Mouse (Mus musculus) hindbrain, embryonic 12.5 days (tissue): Measurements from ENCODE around the gene Irgc1. TPM values are rescaled to one million over a fixed set of nuclear protein-coding genes. Genes with fewer than 3 reads are reported as not detected.

Experiments used
- ATAC-seq: fragments of 200-750 bp; cut with Nextera tagmentation; 2 replicates; pipeline ENCODE4 v1.8.0; 2017; ENCODE audit warnings: moderate TSS enrichment; ENCODE audit not compliant: low FRiP score
- H3K27ac ChIP-seq: fragments of 300-500 bp; sonication (generic); 2 replicates; pipeline ENCODE4 v1.5.1; 2016; ENCODE audit warnings: mild to moderate bottlenecking
- H3K27me3 ChIP-seq: fragments of 300-500 bp; sonication (generic); 2 replicates; pipeline ENCODE4 v1.6.1; 2016; ENCODE audit warnings: mild to moderate bottlenecking
- H3K36me3 ChIP-seq: fragments of 300-500 bp; sonication (generic); 2 replicates; pipeline ENCODE4 v1.6.1; 2016; ENCODE audit warnings: mild to moderate bottlenecking
- H3K4me1 ChIP-seq: fragments of 300-500 bp; sonication (generic); 2 replicates; pipeline ENCODE4 v1.6.1; 2016
- H3K4me2 ChIP-seq: fragments of 300-500 bp; sonication (generic); replicated peaks from 2 replicates; pipeline ENCODE4 v1.6.1; 2016; ENCODE audit warnings: mild to moderate bottlenecking
- H3K4me3 ChIP-seq: fragments of 300-500 bp; sonication (generic); 2 replicates; pipeline ENCODE4 v1.5.1; 2016; ENCODE audit warnings: mild to moderate bottlenecking
- H3K9ac ChIP-seq: fragments of 300-500 bp; sonication (generic); 2 replicates; pipeline ENCODE4 v1.6.1; 2016; ENCODE audit warnings: mild to moderate bottlenecking, moderate library complexity
- H3K9me3 ChIP-seq: fragments of 300-500 bp; sonication (generic); replicated peaks from 2 replicates; pipeline ENCODE4 v1.6.1; 2016; ENCODE audit warnings: mild to moderate bottlenecking
- WGBS: fragments of 180-500 bp; shearing (Covaris S2); methylation state at CpG from one replicate; pipeline ENCODE4 v1.1.7; 2016; 5-methylcytosine and 5-hydroxymethylcytosine counted together
- polyA plus RNA-seq: library from polyadenylated mRNA; unstranded; fragments of >200 nt; fragmentation: Nextera tagmentation; extraction: Ambion mirVana; gene quantifications from 2 replicates; pipeline ENCODE4 v1.2.1, GENCODE M21; 2016

The Irgc1 gene
- polyA plus RNA-seq, 1 experiment from 2014 or later = not detected

GRCm38 (mm10) chr7:24480986-24481473, 28.9 kb upstream of the Irgc1 start:
- Histone ChIP-seq H3K27ac (peak overlapping the region; percentile 83), H3K4me3 (peak overlapping the region; percentile 78), H3K9me3 (no peaks in the 10 kb centered on the region), H3K4me1 (peaks cover 54% of the 10 kb centered on the region), H3K9ac (peak overlapping the region; percentile 97), H3K4me2 (peak overlapping the region; percentile 81), H3K27me3 (no peaks in the 10 kb centered on the region), H3K36me3 (no peaks in the 10 kb centered on the region)
- 13% methylated on average over 14 of the region's 14 CpGs for WGBS
- peak; percentile 33 for ATAC-seq

GRCm38 (mm10) chr7:24480121-24480941, 28.2 kb upstream of the Irgc1 start:
- Histone ChIP-seq H3K36me3 (no peaks in the 10 kb centered on the region), H3K9me3 (no peaks in the 10 kb centered on the region), H3K27ac (0 out of 2 replicates have a peak overlapping the region, but pooled peaks have one; percentile 30), H3K4me3 (peak overlapping the region; percentile 78; the same call in 1 of the 2 replicates), H3K9ac (no peak overlapping the region), H3K4me1 (peaks cover 47% of the 10 kb centered on the region), H3K4me2 (peak overlapping the region; percentile 81), H3K27me3 (peaks cover under 1% of the 10 kb centered on the region; the same call in 1 of the 2 replicates)
- no peak for ATAC-seq
- WGBS = 59% methylated on average over 18 of the region's 18 CpGs

- no peak overlapping the region for H3K27ac ChIP-seq
- no peak overlapping the region for H3K4me3 ChIP-seq
- peaks cover 44% of the 10 kb centered on the region for H3K4me1 ChIP-seq
- no peaks in the 10 kb centered on the region for H3K9me3 ChIP-seq
- peak overlapping the region; percentile 81; the same call in 1 of the 2 replicates for H3K4me2 ChIP-seq
- H3K9ac ChIP-seq = no peak overlapping the region
- ATAC-seq = no peak
- 88% methylated on average over 2 of the region's 2 CpGs for WGBS
- H3K27me3 ChIP-seq = peaks cover 4% of the 10 kb centered on the region; the same call in 1 of the 2 replicates
- no peaks in the 10 kb centered on the region for H3K36me3 ChIP-seq
Measured at GRCm38 (mm10) chr7:24479685-24480084, 27.6 kb upstream of the Irgc1 start.

DNA sequence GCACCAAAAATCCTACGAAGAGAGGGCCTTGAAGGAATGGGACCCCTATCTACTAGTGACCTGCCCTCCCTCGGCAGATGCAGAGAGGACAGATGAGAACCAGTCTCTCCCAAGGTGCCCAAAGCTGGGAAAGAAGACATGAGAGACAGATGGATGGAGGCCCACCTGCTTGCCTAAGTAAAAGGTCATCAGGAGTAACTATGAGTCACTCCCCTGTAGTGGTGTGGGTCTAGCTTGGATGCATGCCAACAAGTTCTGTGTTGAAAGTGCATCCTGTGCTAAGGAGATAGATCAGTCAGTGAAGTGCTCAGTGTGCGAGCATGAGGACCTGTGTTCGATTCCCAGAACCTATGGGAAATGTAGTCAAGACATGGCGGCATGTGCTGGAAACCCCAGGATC, 26.8 kb upstream of the Irgc1 start:
- no peak overlapping the region for H3K4me2 ChIP-seq
- no peak for ATAC-seq
- H3K4me1 ChIP-seq = peaks cover 37% of the 10 kb centered on the region
- no peak overlapping the region for H3K4me3 ChIP-seq
- peaks cover 4% of the 10 kb centered on the region; the same call in 1 of the 2 replicates for H3K27me3 ChIP-seq
- H3K9ac ChIP-seq = no peak overlapping the region
- H3K27ac ChIP-seq = no peak overlapping the region
- H3K36me3 ChIP-seq = no peaks in the 10 kb centered on the region
- H3K9me3 ChIP-seq = no peaks in the 10 kb centered on the region
- WGBS = 86% methylated on average over 5 of the region's 5 CpGs

GRCm38 (mm10) chr7:24476856-24477255, 24.8 kb upstream of the Irgc1 start:
- no peak overlapping the region for H3K4me3 ChIP-seq
- H3K27me3 ChIP-seq = peaks cover 4% of the 10 kb centered on the region; the same call in 1 of the 2 replicates
- no peak overlapping the region for H3K4me2 ChIP-seq
- no peak overlapping the region for H3K27ac ChIP-seq
- no peak for ATAC-seq
- no peaks in the 10 kb centered on the region for H3K36me3 ChIP-seq
- H3K4me1 ChIP-seq = peaks cover 25% of the 10 kb centered on the region
- WGBS = 82% methylated on average over 7 of the region's 7 CpGs
- H3K9me3 ChIP-seq = no peaks in the 10 kb centered on the region
- H3K9ac ChIP-seq = no peak overlapping the region

GRCm38 (mm10) chr7:24476338-24476737, 24.2 kb upstream of the Irgc1 start:
- no peak overlapping the region for H3K9ac ChIP-seq
- no peaks in the 10 kb centered on the region for H3K9me3 ChIP-seq
- H3K36me3 ChIP-seq = no peaks in the 10 kb centered on the region

GRCm38 (mm10) chr7:24474811-24475506, 22.9 kb upstream of the Irgc1 start:
- Histone ChIP-seq H3K4me1 (peaks cover 10% of the 10 kb centered on the region; the same call in 1 of the 2 replicates), H3K9ac (no peak overlapping the region), H3K4me3 (no peak overlapping the region), H3K27me3 (peaks cover 4% of the 10 kb centered on the region; the same call in 1 of the 2 replicates), H3K9me3 (no peaks in the 10 kb centered on the region), H3K4me2 (no peak overlapping the region; the same call in 1 of the 2 replicates), H3K36me3 (no peaks in the 10 kb centered on the region), H3K27ac (no peak overlapping the region)
- no peak for ATAC-seq
- WGBS = 34% methylated on average over 21 of the region's 21 CpGs

More at GRCm38 (mm10) chr7:24476338-24476737, 24.2 kb upstream of the Irgc1 start:
- H3K4me2 ChIP-seq = no peak overlapping the region
- 76% methylated on average over 8 of the region's 8 CpGs for WGBS
- no peak overlapping the region for H3K27ac ChIP-seq
- no peak overlapping the region for H3K4me3 ChIP-seq
- no peak for ATAC-seq
- H3K4me1 ChIP-seq = peaks cover 23% of the 10 kb centered on the region
- peaks cover 4% of the 10 kb centered on the region; the same call in 1 of the 2 replicates for H3K27me3 ChIP-seq

DNA sequence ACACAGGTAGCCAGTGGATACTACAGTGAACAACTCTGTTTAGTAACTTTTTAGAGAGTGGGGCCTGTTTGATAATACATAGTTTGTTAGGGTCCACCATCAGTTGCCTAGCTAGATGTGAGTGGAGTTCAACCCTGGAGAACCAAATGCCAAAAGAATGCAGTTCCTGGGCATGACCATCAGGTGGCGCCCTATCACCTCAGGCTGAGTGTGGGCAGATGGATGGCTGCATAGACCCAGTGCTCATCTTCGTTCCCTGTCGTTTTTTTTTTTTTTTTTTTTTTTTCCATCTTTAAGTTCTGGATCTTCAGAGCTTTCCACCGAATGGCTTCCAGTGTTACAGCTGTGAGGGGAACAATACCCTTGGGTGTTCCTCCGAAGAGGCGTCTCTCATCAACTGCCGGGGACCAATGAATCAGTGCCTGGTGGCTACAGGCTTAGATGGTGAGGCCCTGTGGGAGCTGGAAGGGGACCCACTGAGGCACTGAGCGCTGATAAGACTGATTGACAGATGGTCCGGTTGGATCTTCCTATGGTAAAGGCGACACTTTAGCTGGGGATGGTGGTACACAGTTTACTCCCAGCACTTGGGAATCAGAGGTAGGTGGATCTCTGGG, 21.9 kb upstream of the Irgc1 start:
- Histone ChIP-seq H3K27me3 (peaks cover 4% of the 10 kb centered on the region; the same call in 1 of the 2 replicates), H3K27ac (no peak overlapping the region), H3K9me3 (no peaks in the 10 kb centered on the region), H3K4me1 (0 out of 2 replicates have a peak, but pooled peaks cover 4% of the 10 kb centered on the region), H3K4me3 (no peak overlapping the region), H3K9ac (no peak overlapping the region), H3K4me2 (no peak overlapping the region), H3K36me3 (no peaks in the 10 kb centered on the region)
- ATAC-seq = no peak
- 39% methylated on average over 10 of the region's 10 CpGs for WGBS

DNA sequence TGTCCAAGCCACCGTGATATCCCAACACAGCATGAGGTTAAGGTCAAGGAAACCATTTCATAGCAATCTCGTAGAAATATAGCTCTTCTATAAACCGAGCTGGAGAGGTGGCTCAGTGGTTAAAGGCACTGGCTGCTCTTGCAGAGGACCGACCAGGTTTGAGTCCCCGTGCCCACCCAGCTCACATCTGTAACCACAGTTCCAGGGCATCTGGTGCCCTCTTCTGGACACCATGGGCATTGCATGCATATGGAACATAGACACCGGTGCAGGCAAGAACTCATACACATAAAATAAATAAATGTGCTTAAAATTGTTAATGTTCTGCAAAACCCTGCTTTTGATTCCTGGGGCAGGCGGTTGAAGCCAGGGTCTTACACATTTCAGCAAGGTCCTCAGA, 20.8 kb upstream of the Irgc1 start:
- no peak overlapping the region for H3K27ac ChIP-seq
- no peak for ATAC-seq
- H3K9ac ChIP-seq = no peak overlapping the region
- H3K4me3 ChIP-seq = no peak overlapping the region
- peaks cover 4% of the 10 kb centered on the region; the same call in 1 of the 2 replicates for H3K27me3 ChIP-seq
- H3K4me2 ChIP-seq = no peak overlapping the region
- WGBS = 79% methylated on average over 7 of the region's 7 CpGs
- H3K9me3 ChIP-seq = no peaks in the 10 kb centered on the region
- H3K4me1 ChIP-seq = 0 out of 2 replicates have a peak, but pooled peaks cover 4% of the 10 kb centered on the region
- H3K36me3 ChIP-seq = no peaks in the 10 kb centered on the region

GRCm38 (mm10) chr7:24472442-24472841, 20.3 kb upstream of the Irgc1 start:
- Histone ChIP-seq H3K4me2 (no peak overlapping the region), H3K27me3 (peaks cover 4% of the 10 kb centered on the region; the same call in 1 of the 2 replicates), H3K36me3 (no peaks in the 10 kb centered on the region), H3K4me3 (no peak overlapping the region), H3K9me3 (no peaks in the 10 kb centered on the region), H3K9ac (no peak overlapping the region), H3K4me1 (0 out of 2 replicates have a peak, but pooled peaks cover 4% of the 10 kb centered on the region), H3K27ac (no peak overlapping the region)
- no peak for ATAC-seq
- 76% methylated on average over 6 of the region's 6 CpGs for WGBS

- 0 out of 2 replicates have a peak, but pooled peaks cover 4% of the 10 kb centered on the region for H3K4me1 ChIP-seq
- H3K4me2 ChIP-seq = no peak overlapping the region
- no peaks in the 10 kb centered on the region for H3K9me3 ChIP-seq
- ATAC-seq = no peak
- peaks cover 4% of the 10 kb centered on the region; the same call in 1 of the 2 replicates for H3K27me3 ChIP-seq
- WGBS = 96% methylated on average over 7 of the region's 7 CpGs
- H3K36me3 ChIP-seq = no peaks in the 10 kb centered on the region
- H3K27ac ChIP-seq = no peak overlapping the region
- H3K9ac ChIP-seq = no peak overlapping the region
- H3K4me3 ChIP-seq = no peak overlapping the region
Measured at GRCm38 (mm10) chr7:24470356-24470755, 18.3 kb upstream of the Irgc1 start.

GRCm38 (mm10) chr7:24469126-24469525, 17.0 kb upstream of the Irgc1 start:
- H3K4me3 ChIP-seq = no peak overlapping the region
- H3K27me3 ChIP-seq = no peaks in the 10 kb centered on the region
- no peak overlapping the region for H3K9ac ChIP-seq
- H3K9me3 ChIP-seq = no peaks in the 10 kb centered on the region
- H3K36me3 ChIP-seq = no peaks in the 10 kb centered on the region
- WGBS = 79% methylated on average over 3 of the region's 3 CpGs
- no peaks in the 10 kb centered on the region for H3K4me1 ChIP-seq
- H3K4me2 ChIP-seq = no peak overlapping the region
- no peak for ATAC-seq
- H3K27ac ChIP-seq = no peak overlapping the region
